Mouse (Mus musculus): ENCODE results near the gene Axin2. TPM values are rescaled to one million over a fixed set of nuclear protein-coding genes. Genes with fewer than 3 reads are reported as not detected.

The Axin2 gene
- polyA plus RNA-seq (2017; shearing (Covaris generic)) = 10 to 100 TPM in 1 of 2 experiments, 1 to 10 TPM in 1; 7.7 to 12.1 TPM

GRCm38 (mm10) chr11:108920158-108920635 is at the start of gene Axin2:
TSS of gene Axin2 (plus strand) at chr11:108920349.

Other genes with a start within 250 kb of the Axin2 start
- gene E030025P04Rik, start 224.0 kb downstream of the Axin2 start, polyA plus RNA-seq (2017; shearing (Covaris generic)) = not detected

Measured in inflammation-experienced regulatory T-cells (primary cell).